Mouse (Mus musculus) layer of hippocampus, adult 8-10 months (tissue): ENCODE results near the gene Ptprd. TPM values are rescaled to one million over a fixed set of nuclear protein-coding genes. Genes with fewer than 3 reads are reported as not detected.
"Not testable (repeated sequence)": the region's sequence is repeated elsewhere in the genome, so short reads cannot be mapped to it uniquely, and the experiment has no call there.

Experiments
- DNase-seq, 2 experiments: peaks; one replicate each; pipeline ENCODE4 v3.0.0; 2022; ENCODE audit warnings: low spot score in 2 of 2
- total RNA-seq, 4 experiments: library from RNA; stranded (reverse); gene quantifications; 2 replicates each; pipeline ENCODE4 v1.2.4; 2022

Gene Ptprd
- total RNA-seq, 4 experiments from 2014 or later = 169 to 218 (median 185) TPM

GRCm38 (mm10) chr4:76071720-76072119 is 2140.0 kb downstream of the Ptprd start:
- DNase-seq = no peak

GRCm38 (mm10) chr4:76056836-76057235 is 2154.9 kb downstream of the Ptprd start:
- no peak for DNase-seq

GRCm38 (mm10) chr4:76045650-76046049 is 2166.1 kb downstream of the Ptprd start:
- DNase-seq = no peak

GRCm38 (mm10) chr4:76044802-76045201 is 2167.0 kb downstream of the Ptprd start:
- DNase-seq = no peak

GRCm38 (mm10) chr4:76037178-76037577 is 2174.6 kb downstream of the Ptprd start:
- not testable (repeated sequence) for DNase-seq

- DNase-seq = no peak
Measured at GRCm38 (mm10) chr4:76025571-76026325, 2186.0 kb downstream of the Ptprd start.

- DNase-seq = no peak
Measured at GRCm38 (mm10) chr4:76024502-76024821, 2187.3 kb downstream of the Ptprd start.

GRCm38 (mm10) chr4:76023756-76024501 is 2187.8 kb downstream of the Ptprd start:
- no peak for DNase-seq

GRCm38 (mm10) chr4:76021670-76022069 is 2190.1 kb downstream of the Ptprd start:
- peak in 1 of 2 experiments; percentile 11 for DNase-seq

GRCm38 (mm10) chr4:76015026-76015425 is 2196.7 kb downstream of the Ptprd start:
- no peak for DNase-seq

- DNase-seq = no peak
Measured at GRCm38 (mm10) chr4:76014151-76014840, 2197.5 kb downstream of the Ptprd start.

GRCm38 (mm10) chr4:76008580-76008979 is 2203.2 kb downstream of the Ptprd start:
- no peak for DNase-seq

GRCm38 (mm10) chr4:76007219-76007618 is 2204.5 kb downstream of the Ptprd start:
- DNase-seq = no peak

GRCm38 (mm10) chr4:76006717-76007116 is 2205.0 kb downstream of the Ptprd start:
- DNase-seq = no peak

- DNase-seq = no peak
Measured at GRCm38 (mm10) chr4:76004161-76004560, 2207.6 kb downstream of the Ptprd start.

- no peak for DNase-seq
Measured at GRCm38 (mm10) chr4:76000258-76000657, 2211.5 kb downstream of the Ptprd start.

- DNase-seq = no peak
Measured at GRCm38 (mm10) chr4:75995841-75996240, 2215.9 kb downstream of the Ptprd start.

- no peak for DNase-seq
Measured at GRCm38 (mm10) chr4:75994576-75994975, 2217.2 kb downstream of the Ptprd start.

GRCm38 (mm10) chr4:75993092-75993491 is 2218.7 kb downstream of the Ptprd start:
- no peak for DNase-seq

GRCm38 (mm10) chr4:75991621-75992245 is 2220.0 kb downstream of the Ptprd start:
- DNase-seq = no peak

GRCm38 (mm10) chr4:75974728-75975127 is 2237.0 kb downstream of the Ptprd start:
- DNase-seq = no peak

GRCm38 (mm10) chr4:75973322-75973721 is 2238.4 kb downstream of the Ptprd start:
- peak; percentile 28 to 45 for DNase-seq
